Mouse (Mus musculus) right cerebral cortex, postnatal 36 days (tissue): ENCODE measurements around the gene Gtf2f2.

ENCODE experiments used
- DNase-seq, 2 experiments: peaks; one replicate each; pipeline ENCODE4 v3.0.0; 2022; ENCODE audit warnings: low spot score in 2 of 2, mixed read lengths in 1 of 2

The Gtf2f2 gene

GRCm38 (mm10) chr14:76010102-76011061 lies at the start of gene Gtf2f2:
Gtf2f2 (minus strand) TSS chr14:76010865.
- peak; percentile 89 for DNase-seq

GRCm38 (mm10) chr14:76059441-76059840 lies 48.8 kb upstream of the Gtf2f2 start:
- DNase-seq, result no peak

GRCm38 (mm10) chr14:76053726-76054125 lies 43.1 kb upstream of the Gtf2f2 start:
- no peak for DNase-seq

GRCm38 (mm10) chr14:76051966-76052365 lies 41.3 kb upstream of the Gtf2f2 start:
- no peak for DNase-seq

GRCm38 (mm10) chr14:76045767-76046166 lies 35.1 kb upstream of the Gtf2f2 start:
- DNase-seq, result no peak

- DNase-seq, result no peak
These were observed 33.5 kb upstream of the Gtf2f2 start for GRCm38 (mm10) chr14:76044164-76044557.

GRCm38 (mm10) chr14:76043251-76044163 lies 32.8 kb upstream of the Gtf2f2 start:
- DNase-seq, result no peak

GRCm38 (mm10) chr14:76033221-76033637 lies 22.6 kb upstream of the Gtf2f2 start:
- DNase-seq, result no peak

GRCm38 (mm10) chr14:76032671-76033136 lies 22.0 kb upstream of the Gtf2f2 start:
- DNase-seq, result no peak

GRCm38 (mm10) chr14:76031117-76031842 lies 20.6 kb upstream of the Gtf2f2 start:
- DNase-seq, result no peak

GRCm38 (mm10) chr14:76024641-76025040 lies 14.0 kb upstream of the Gtf2f2 start:
- DNase-seq, result no peak

- no peak for DNase-seq
These were observed 10.5 kb upstream of the Gtf2f2 start for GRCm38 (mm10) chr14:76020927-76021719.

- DNase-seq, result no peak
These were observed 9.7 kb upstream of the Gtf2f2 start for GRCm38 (mm10) chr14:76020259-76020785.

- no peak for DNase-seq
These were observed 7.3 kb upstream of the Gtf2f2 start for GRCm38 (mm10) chr14:76017785-76018490.

GRCm38 (mm10) chr14:76014331-76014730 lies 3.7 kb upstream of the Gtf2f2 start:
- DNase-seq, result no peak

GRCm38 (mm10) chr14:76011062-76011457 lies 395 bp upstream of the Gtf2f2 start:
- no peak for DNase-seq

GRCm38 (mm10) chr14:76009185-76009584 lies 1.5 kb downstream of the Gtf2f2 start:
- DNase-seq, result no peak

- no peak for DNase-seq
These were observed 2.5 kb downstream of the Gtf2f2 start for GRCm38 (mm10) chr14:76008174-76008573.

GRCm38 (mm10) chr14:76005011-76005410 lies 5.7 kb downstream of the Gtf2f2 start:
- DNase-seq, result no peak

- no peak for DNase-seq
These were observed 8.9 kb downstream of the Gtf2f2 start for GRCm38 (mm10) chr14:76001781-76002180.
